Mouse (Mus musculus): ENCODE data around the gene Tcaim. TPM values are rescaled to one million over a fixed set of nuclear protein-coding genes. Genes with fewer than 3 reads are reported as not detected.
A peak's percentile ranks its signal among the peaks of the same experiment; 100 is the strongest.

Gene Tcaim
- polyA plus RNA-seq, 1 experiment: 8.0 TPM

DNA sequence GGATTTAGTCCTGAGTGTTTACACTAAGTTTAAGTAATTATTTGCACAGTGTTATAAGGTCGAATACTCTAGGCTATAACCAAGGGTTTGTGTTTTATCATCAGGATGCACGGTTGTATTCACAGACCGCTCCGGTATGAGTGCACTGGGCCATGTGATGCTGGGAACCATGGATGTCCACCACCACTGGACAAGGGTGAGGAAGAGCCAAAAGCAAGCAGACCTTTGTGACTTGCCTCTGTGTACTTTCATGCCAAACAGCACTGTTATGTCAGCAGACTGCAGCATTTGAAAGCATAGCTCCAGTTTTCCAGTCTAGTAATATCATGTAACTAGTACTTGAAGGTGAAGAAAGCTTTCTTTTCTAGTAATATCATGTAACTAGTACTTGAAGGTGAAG, 21.4 kb downstream of the Tcaim start:
- TF ChIP-seq CTCF (IDR thresholded peaks at IDR 0.05; ENCODE audit: low read depth, low read length) (no peak), EP300 (IDR thresholded peaks at IDR 0.05; ENCODE audit: insufficient read depth, low read depth, low read length) (no peak), POLR2A (IDR thresholded peaks at IDR 0.05; ENCODE audit: insufficient read depth, low read length) (no peak)
- no peaks in the 10 kb centered on the region for H3K27me3 ChIP-seq (ENCODE audit: control insufficient read depth, insufficient read depth, low read length, poor library complexity, severe bottlenecking)
- H3K4me1 ChIP-seq (ENCODE audit: control insufficient read depth, insufficient read depth, low read length): no peaks in the 10 kb centered on the region
- no peaks in the 10 kb centered on the region for H3K9me3 ChIP-seq (replicated peaks; ENCODE audit: control insufficient read depth, insufficient read depth, low read length, poor library complexity, severe bottlenecking)
- no peak overlapping the region for H3K4me3 ChIP-seq (ENCODE audit: low read depth, low read length)
- no peak overlapping the region for H3K27ac ChIP-seq (ENCODE audit: insufficient read depth, low read length)
- peaks cover 8% of the 10 kb centered on the region for H3K36me3 ChIP-seq (ENCODE audit: control insufficient read depth, insufficient read depth, low read length, poor library complexity, severe bottlenecking)
- H3K9ac ChIP-seq (ENCODE audit: low read depth, poor library complexity, severe bottlenecking): no peak overlapping the region

DNA sequence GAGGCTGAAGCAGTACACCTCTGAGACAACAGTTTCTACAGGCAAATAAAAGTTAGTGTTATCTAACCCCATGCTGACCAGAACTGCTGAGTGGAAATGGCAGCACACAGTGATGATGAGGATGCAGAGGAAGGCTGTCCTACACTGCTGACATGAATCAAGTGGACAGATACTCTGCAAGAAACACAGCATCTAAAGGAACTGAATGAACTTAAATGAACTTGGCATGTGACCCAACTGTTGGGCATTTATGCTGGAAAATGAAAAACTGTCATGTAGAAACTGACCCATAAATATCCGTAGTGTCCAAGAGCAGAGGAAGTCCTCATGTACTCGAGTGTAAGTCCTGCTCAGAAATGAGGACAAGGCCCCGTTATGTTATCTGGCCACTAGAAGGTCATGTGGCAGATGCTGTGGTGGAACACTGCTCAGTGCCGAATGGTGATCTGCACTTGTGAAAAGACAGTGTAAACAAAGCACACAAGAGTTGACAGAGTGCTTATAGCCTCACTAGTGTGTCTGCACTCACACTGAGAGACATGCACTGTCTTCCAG, 24.6 kb downstream of the Tcaim start:
- Histone ChIP-seq H3K4me1 (ENCODE audit: control insufficient read depth, insufficient read depth, low read length) (no peaks in the 10 kb centered on the region), H3K9me3 (replicated peaks; ENCODE audit: control insufficient read depth, insufficient read depth, low read length, poor library complexity, severe bottlenecking) (no peaks in the 10 kb centered on the region), H3K4me3 (ENCODE audit: low read depth, low read length) (no peak overlapping the region), H3K27ac (ENCODE audit: insufficient read depth, low read length) (no peak overlapping the region), H3K9ac (ENCODE audit: low read depth, poor library complexity, severe bottlenecking) (no peak overlapping the region), H3K36me3 (ENCODE audit: control insufficient read depth, insufficient read depth, low read length, poor library complexity, severe bottlenecking) (peaks cover 4% of the 10 kb centered on the region; the same call in 1 of the 2 replicates), H3K27me3 (ENCODE audit: control insufficient read depth, insufficient read depth, low read length, poor library complexity, severe bottlenecking) (no peaks in the 10 kb centered on the region)
- TF ChIP-seq EP300 (IDR thresholded peaks at IDR 0.05; ENCODE audit: insufficient read depth, low read depth, low read length) (no peak), POLR2A (IDR thresholded peaks at IDR 0.05; ENCODE audit: insufficient read depth, low read length) (no peak), CTCF (IDR thresholded peaks at IDR 0.05; ENCODE audit: low read depth, low read length) (no peak)

DNA sequence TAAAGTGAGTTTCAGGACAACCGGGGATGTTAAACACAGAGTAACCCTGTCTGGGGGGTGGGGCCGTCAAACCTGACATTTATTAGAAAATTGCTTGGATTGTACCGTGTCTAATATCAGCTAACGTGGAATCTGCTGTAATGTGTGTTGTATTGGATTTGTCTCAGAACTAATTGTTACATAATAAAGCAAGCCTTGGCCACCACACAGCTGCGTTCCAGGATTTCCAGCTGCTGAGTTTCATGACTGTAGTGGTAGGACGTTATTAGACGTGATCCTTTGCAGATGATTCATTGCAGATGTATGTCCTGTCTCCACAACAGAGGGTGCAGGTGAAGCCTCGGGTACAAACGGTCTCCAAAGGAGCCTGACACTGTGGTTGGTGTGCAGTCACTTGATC, 30.8 kb downstream of the Tcaim start:
- H3K9ac ChIP-seq (ENCODE audit: low read depth, poor library complexity, severe bottlenecking): no peak overlapping the region
- TF ChIP-seq EP300 (IDR thresholded peaks at IDR 0.05; ENCODE audit: insufficient read depth, low read depth, low read length): no peak
- TF ChIP-seq POLR2A (IDR thresholded peaks at IDR 0.05; ENCODE audit: insufficient read depth, low read length): no peak
- TF ChIP-seq CTCF (IDR thresholded peaks at IDR 0.05; ENCODE audit: low read depth, low read length): no peak
- H3K4me3 ChIP-seq (ENCODE audit: low read depth, low read length): no peak overlapping the region
- peaks cover 3% of the 10 kb centered on the region for H3K9me3 ChIP-seq (replicated peaks; ENCODE audit: control insufficient read depth, insufficient read depth, low read length, poor library complexity, severe bottlenecking)
- no peak overlapping the region for H3K27ac ChIP-seq (ENCODE audit: insufficient read depth, low read length)
- no peaks in the 10 kb centered on the region for H3K36me3 ChIP-seq (ENCODE audit: control insufficient read depth, insufficient read depth, low read length, poor library complexity, severe bottlenecking)
- no peaks in the 10 kb centered on the region for H3K27me3 ChIP-seq (ENCODE audit: control insufficient read depth, insufficient read depth, low read length, poor library complexity, severe bottlenecking)
- H3K4me1 ChIP-seq (ENCODE audit: control insufficient read depth, insufficient read depth, low read length): peaks cover 2% of the 10 kb centered on the region

DNA sequence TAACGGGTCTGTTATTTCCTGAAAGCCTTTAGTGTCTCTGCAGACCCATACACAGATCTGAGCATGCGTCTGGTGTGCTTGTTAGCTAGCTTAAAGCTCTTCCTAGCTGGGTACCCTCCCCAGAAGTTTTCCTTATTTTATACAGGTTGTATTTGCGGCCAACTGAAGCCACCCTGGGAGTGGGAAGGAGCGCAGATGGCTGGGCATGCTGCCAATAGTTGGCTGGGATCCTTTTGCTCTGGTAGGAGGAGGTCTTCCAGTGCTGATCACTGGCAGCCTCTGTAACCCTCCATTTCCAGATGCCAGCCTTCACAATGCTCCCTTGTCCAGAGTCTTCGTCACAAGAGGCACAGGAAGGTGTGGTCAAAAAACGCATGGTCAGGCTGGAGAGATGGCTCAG, 31.5 kb downstream of the Tcaim start:
- Histone ChIP-seq H3K4me1 (ENCODE audit: control insufficient read depth, insufficient read depth, low read length) (peaks cover 2% of the 10 kb centered on the region), H3K27me3 (ENCODE audit: control insufficient read depth, insufficient read depth, low read length, poor library complexity, severe bottlenecking) (no peaks in the 10 kb centered on the region), H3K9me3 (replicated peaks; ENCODE audit: control insufficient read depth, insufficient read depth, low read length, poor library complexity, severe bottlenecking) (peaks cover 3% of the 10 kb centered on the region), H3K27ac (ENCODE audit: insufficient read depth, low read length) (no peak overlapping the region), H3K9ac (ENCODE audit: low read depth, poor library complexity, severe bottlenecking) (no peak overlapping the region), H3K4me3 (ENCODE audit: low read depth, low read length) (no peak overlapping the region), H3K36me3 (ENCODE audit: control insufficient read depth, insufficient read depth, low read length, poor library complexity, severe bottlenecking) (no peaks in the 10 kb centered on the region)
- TF ChIP-seq POLR2A (IDR thresholded peaks at IDR 0.05; ENCODE audit: insufficient read depth, low read length) (no peak), CTCF (IDR thresholded peaks at IDR 0.05; ENCODE audit: low read depth, low read length) (no peak), EP300 (IDR thresholded peaks at IDR 0.05; ENCODE audit: insufficient read depth, low read depth, low read length) (no peak)

DNA sequence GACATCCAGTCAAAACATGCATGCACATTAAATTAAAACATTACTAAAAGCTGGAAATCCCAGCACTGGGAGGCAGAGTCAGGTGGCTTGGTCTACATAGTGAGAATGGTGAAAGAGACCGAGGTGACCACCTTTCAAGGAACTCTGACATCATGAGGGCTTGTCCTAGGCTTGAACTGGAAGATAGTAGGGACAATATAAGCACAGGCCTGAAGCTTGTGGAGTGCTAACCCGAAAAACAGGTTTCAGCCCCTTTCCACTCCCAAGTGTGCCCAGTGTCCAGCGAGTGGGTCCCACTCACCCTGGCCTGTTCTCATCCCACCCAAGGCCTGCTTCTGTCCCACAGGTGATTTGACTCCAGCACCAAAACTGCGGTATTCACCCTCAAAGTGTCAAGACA, 31.9 kb downstream of the Tcaim start:
- no peaks in the 10 kb centered on the region for H3K36me3 ChIP-seq (ENCODE audit: control insufficient read depth, insufficient read depth, low read length, poor library complexity, severe bottlenecking)
- no peak overlapping the region for H3K9ac ChIP-seq (ENCODE audit: low read depth, poor library complexity, severe bottlenecking)
- no peak for TF ChIP-seq EP300 (IDR thresholded peaks at IDR 0.05; ENCODE audit: insufficient read depth, low read depth, low read length)
- TF ChIP-seq POLR2A (IDR thresholded peaks at IDR 0.05; ENCODE audit: insufficient read depth, low read length): no peak
- TF ChIP-seq CTCF (IDR thresholded peaks at IDR 0.05; ENCODE audit: low read depth, low read length): no peak
- peaks cover 2% of the 10 kb centered on the region for H3K4me1 ChIP-seq (ENCODE audit: control insufficient read depth, insufficient read depth, low read length)
- no peak overlapping the region for H3K4me3 ChIP-seq (ENCODE audit: low read depth, low read length)
- no peaks in the 10 kb centered on the region for H3K27me3 ChIP-seq (ENCODE audit: control insufficient read depth, insufficient read depth, low read length, poor library complexity, severe bottlenecking)
- H3K27ac ChIP-seq (ENCODE audit: insufficient read depth, low read length): no peak overlapping the region
- peaks cover 3% of the 10 kb centered on the region for H3K9me3 ChIP-seq (replicated peaks; ENCODE audit: control insufficient read depth, insufficient read depth, low read length, poor library complexity, severe bottlenecking)

DNA sequence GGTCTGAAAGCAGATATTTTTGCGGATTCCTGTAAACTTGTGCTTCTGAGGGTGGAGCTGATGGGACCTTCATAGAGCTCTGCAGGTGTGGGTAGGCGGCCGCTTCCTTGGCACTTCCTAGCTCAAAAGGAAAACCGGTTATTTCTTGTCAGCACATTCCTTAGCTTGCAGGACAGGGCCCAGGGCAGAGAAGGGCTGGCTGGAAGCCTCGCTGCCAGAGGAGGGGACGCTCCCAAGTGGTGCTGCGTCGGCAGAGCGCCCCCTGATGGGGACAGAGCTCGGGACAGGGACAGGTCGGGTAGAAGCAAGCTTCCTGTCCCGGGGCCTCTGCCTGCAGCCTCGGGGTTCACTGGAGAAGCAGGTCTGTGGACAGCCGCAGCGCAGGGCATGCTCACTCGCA, 32.3 kb downstream of the Tcaim start:
- no peaks in the 10 kb centered on the region for H3K27me3 ChIP-seq (ENCODE audit: control insufficient read depth, insufficient read depth, low read length, poor library complexity, severe bottlenecking)
- no peak overlapping the region for H3K9ac ChIP-seq (ENCODE audit: low read depth, poor library complexity, severe bottlenecking)
- peak; percentile 88 for TF ChIP-seq CTCF (IDR thresholded peaks at IDR 0.05; ENCODE audit: low read depth, low read length)
- 0 out of 2 replicates have a peak, but pooled peaks have one; percentile 25 for TF ChIP-seq EP300 (IDR thresholded peaks at IDR 0.05; ENCODE audit: insufficient read depth, low read depth, low read length)
- TF ChIP-seq POLR2A (IDR thresholded peaks at IDR 0.05; ENCODE audit: insufficient read depth, low read length): no peak
- H3K4me1 ChIP-seq (ENCODE audit: control insufficient read depth, insufficient read depth, low read length): peaks cover 2% of the 10 kb centered on the region
- H3K27ac ChIP-seq (ENCODE audit: insufficient read depth, low read length): no peak overlapping the region
- no peak overlapping the region for H3K4me3 ChIP-seq (ENCODE audit: low read depth, low read length)
- peaks cover 3% of the 10 kb centered on the region for H3K9me3 ChIP-seq (replicated peaks; ENCODE audit: control insufficient read depth, insufficient read depth, low read length, poor library complexity, severe bottlenecking)
- H3K36me3 ChIP-seq (ENCODE audit: control insufficient read depth, insufficient read depth, low read length, poor library complexity, severe bottlenecking): no peaks in the 10 kb centered on the region

All from ES-Bruce4 (cell line).